Mouse (Mus musculus) hindbrain, embryonic 15.5 days (tissue): ENCODE data around the gene Gon7. TPM values are rescaled to one million over a fixed set of nuclear protein-coding genes. Genes with fewer than 3 reads are reported as not detected.

Experiments used
- ATAC-seq: fragments of 200-750 bp; cut with Nextera tagmentation; 2 replicates; pipeline ENCODE4 v1.8.0; 2017; ENCODE audit warnings: low read depth, moderate number of reproducible peaks, moderate TSS enrichment; ENCODE audit not compliant: low FRiP score
- H3K27ac ChIP-seq: fragments of 300-500 bp; sonication (generic); replicated peaks from 2 replicates; pipeline ENCODE4 v1.5.1; 2015; ENCODE audit warnings: mild to moderate bottlenecking, inconsistent platforms
- H3K27me3 ChIP-seq: fragments of 300-500 bp; sonication (generic); 2 replicates; pipeline ENCODE4 v1.6.1; 2015; ENCODE audit warnings: control low read depth, inconsistent platforms
- H3K36me3 ChIP-seq: fragments of 300-500 bp; sonication (generic); 2 replicates; pipeline ENCODE4 v1.6.1; 2015; ENCODE audit warnings: control low read depth, inconsistent platforms
- H3K4me1 ChIP-seq: fragments of 300-500 bp; sonication (generic); replicated peaks from 2 replicates; pipeline ENCODE4 v1.6.1; 2015; ENCODE audit warnings: control low read depth, inconsistent platforms
- H3K4me2 ChIP-seq: fragments of 300-500 bp; sonication (generic); 2 replicates; pipeline ENCODE4 v1.6.1; 2015; ENCODE audit warnings: moderate library complexity, mild to moderate bottlenecking, inconsistent platforms
- H3K4me3 ChIP-seq: fragments of 300-500 bp; sonication (generic); 2 replicates; pipeline ENCODE4 v1.5.1; 2015; ENCODE audit warnings: mild to moderate bottlenecking, inconsistent platforms
- H3K9ac ChIP-seq: fragments of 300-500 bp; sonication (generic); 2 replicates; pipeline ENCODE4 v1.6.1; 2015; ENCODE audit warnings: inconsistent platforms
- H3K9me3 ChIP-seq: fragments of 300-500 bp; sonication (generic); 2 replicates; pipeline ENCODE4 v1.6.1; 2016; ENCODE audit warnings: control low read depth, inconsistent platforms
- WGBS: fragments of 180-500 bp; shearing (Covaris S2); methylation state at CpG from one replicate; pipeline ENCODE4 v1.1.7; 2015; 5-methylcytosine and 5-hydroxymethylcytosine counted together
- polyA plus RNA-seq: library from polyadenylated mRNA; unstranded; fragments of >200 nt; fragmentation: Nextera tagmentation; extraction: Ambion mirVana; gene quantifications from 2 replicates; pipeline ENCODE4 v1.2.1, GENCODE M21; 2015

Gene Gon7
- polyA plus RNA-seq, 1 experiment from 2014 or later = 42.8 TPM

DNA sequence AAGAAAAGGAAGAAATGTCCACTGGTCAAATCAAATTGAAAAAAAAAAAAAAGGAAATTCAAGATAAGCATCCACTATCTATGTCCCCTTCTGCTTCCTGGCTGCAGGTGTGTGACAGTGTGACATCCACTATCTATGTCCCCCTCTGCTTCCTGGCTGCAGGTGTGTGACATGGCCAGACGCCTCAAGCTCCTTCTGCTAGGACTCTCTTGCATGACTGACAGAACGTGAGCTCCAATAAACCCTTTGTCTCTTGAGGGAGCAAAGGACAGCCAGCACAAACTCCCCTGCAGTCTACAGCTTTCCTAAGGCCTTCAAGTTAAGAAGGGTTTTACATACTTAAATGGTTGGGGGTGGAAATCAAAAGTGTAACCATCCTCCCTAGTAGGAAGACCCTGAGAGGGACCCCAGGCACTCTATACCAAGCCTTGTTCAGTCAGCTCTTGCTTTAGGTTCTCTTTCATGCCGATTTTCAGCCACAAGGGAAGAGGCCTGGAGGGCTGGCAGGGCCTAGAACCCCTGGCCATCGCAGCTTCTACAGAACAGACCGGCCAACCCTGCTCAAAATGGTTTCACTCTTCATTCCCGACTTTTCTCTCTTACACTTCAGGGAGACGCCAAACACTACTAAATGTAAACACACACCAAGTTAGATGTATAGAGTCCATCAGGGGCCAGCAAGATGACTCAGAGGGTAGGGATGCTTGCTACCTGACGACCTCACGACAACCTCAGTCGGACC, 42.8 kb downstream of the Gon7 start:
- H3K9ac ChIP-seq = no peak overlapping the region
- H3K36me3 ChIP-seq = no peaks in the 10 kb centered on the region
- no peaks in the 10 kb centered on the region for H3K27me3 ChIP-seq
- no peak overlapping the region for H3K4me2 ChIP-seq
- no peaks in the 10 kb centered on the region for H3K9me3 ChIP-seq
- WGBS = 82% methylated on average over 10 of the region's 10 CpGs
- no peak for ATAC-seq
- H3K4me3 ChIP-seq = no peak overlapping the region
- no peaks in the 10 kb centered on the region; the same call in 1 of the 2 replicates for H3K4me1 ChIP-seq
- no peak overlapping the region for H3K27ac ChIP-seq

DNA sequence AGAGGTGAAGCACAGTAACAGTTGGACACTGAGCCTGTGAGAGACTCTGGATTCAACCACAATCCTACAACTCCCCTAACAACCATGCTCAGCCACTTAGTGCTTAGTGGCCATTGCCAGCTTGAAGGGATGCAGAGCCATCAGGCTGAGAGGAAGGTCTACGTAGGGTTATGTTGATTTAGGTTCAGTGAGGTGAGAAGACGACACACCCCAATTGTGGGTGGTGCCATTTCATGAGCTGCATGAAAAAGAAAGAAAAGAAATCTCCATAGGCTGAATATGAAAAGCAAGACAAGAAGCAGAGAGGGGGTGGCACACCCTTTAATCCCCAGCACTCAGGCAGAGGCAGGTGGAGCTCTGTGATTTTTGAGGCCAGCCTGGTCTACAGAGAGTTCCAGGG, 43.5 kb downstream of the Gon7 start:
- H3K9me3 ChIP-seq = no peaks in the 10 kb centered on the region
- no peak for ATAC-seq
- H3K27me3 ChIP-seq = no peaks in the 10 kb centered on the region
- H3K4me3 ChIP-seq = no peak overlapping the region
- no peak overlapping the region for H3K9ac ChIP-seq
- no peak overlapping the region for H3K4me2 ChIP-seq
- 58% methylated on average over 2 of the region's 2 CpGs for WGBS
- H3K27ac ChIP-seq = no peak overlapping the region
- H3K36me3 ChIP-seq = no peaks in the 10 kb centered on the region
- H3K4me1 ChIP-seq = no peaks in the 10 kb centered on the region

DNA sequence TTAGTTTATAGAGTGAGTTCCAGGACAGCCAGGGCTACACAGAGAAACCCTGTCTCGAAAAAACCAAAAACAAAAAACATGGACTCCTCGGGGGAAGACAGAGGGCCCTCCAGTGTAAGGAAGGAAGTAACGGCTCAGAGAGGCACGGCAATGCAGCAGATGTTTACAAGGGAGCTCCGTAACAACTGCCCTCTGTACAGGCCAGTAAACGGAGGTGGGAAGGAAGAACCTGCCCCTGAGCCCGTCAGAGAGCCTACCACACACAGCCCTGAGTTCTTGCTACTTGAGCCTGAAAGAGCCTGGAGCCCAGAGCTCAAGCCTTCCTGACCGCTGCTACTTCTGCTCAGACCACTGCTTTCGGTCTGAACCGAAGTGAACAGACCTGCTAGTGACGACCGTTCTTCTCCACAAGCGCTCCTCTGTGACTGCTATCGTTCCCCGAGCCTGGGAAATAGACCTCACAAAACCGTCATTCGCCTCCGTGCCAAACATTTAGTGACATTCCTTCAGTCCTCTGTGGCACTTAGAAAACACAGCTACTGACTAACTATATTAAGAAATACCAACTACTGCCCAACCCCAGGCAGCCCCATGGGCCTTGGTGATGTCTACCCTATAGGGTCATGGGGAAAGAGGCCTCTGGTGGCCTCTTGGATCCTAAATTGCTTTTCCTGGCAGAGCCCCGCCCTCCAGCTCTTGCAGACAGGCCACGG, 44.3 kb downstream of the Gon7 start:
- no peak for ATAC-seq
- no peaks in the 10 kb centered on the region for H3K36me3 ChIP-seq
- WGBS = 84% methylated on average over 20 of the region's 20 CpGs

GRCm38 (mm10) chr12:102710851-102711375, 46.7 kb downstream of the Gon7 start:
- Histone ChIP-seq H3K27me3 (no peaks in the 10 kb centered on the region), H3K36me3 (no peaks in the 10 kb centered on the region), H3K4me1 (peaks cover 1% of the 10 kb centered on the region; the same call in 1 of the 2 replicates), H3K4me2 (no peak overlapping the region), H3K9me3 (no peaks in the 10 kb centered on the region), H3K4me3 (no peak overlapping the region), H3K27ac (no peak overlapping the region), H3K9ac (no peak overlapping the region)
- 63% methylated on average over 4 of the region's 4 CpGs for WGBS
- no peak for ATAC-seq

More for the DNA sequence above, 44.3 kb downstream of the Gon7 start:
- Histone ChIP-seq H3K4me1 (no peaks in the 10 kb centered on the region), H3K9ac (no peak overlapping the region), H3K9me3 (no peaks in the 10 kb centered on the region), H3K4me2 (no peak overlapping the region), H3K27me3 (no peaks in the 10 kb centered on the region), H3K27ac (no peak overlapping the region), H3K4me3 (no peak overlapping the region)

DNA sequence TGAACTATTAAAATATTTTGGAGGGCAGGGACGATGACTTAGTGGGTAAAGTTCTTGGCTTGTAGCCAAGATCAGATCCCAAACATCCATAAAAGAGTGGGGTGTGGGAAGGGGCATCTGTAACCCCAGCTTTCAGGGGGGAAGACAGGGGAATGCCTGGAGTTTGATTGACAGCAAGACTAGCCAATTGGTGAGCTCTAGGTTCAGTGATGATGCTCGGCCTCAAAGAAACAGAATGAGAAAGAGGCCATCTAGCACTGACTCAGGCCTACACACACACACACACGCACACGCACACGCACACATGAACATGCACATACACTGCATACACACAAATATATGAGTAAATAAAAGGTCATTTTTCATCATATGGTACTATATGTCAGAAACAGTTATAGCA, 47.7 kb downstream of the Gon7 start:
- no peak for ATAC-seq
- Histone ChIP-seq H3K9me3 (no peaks in the 10 kb centered on the region), H3K4me3 (no peak overlapping the region), H3K4me1 (peaks cover 8% of the 10 kb centered on the region), H3K27ac (no peak overlapping the region), H3K9ac (no peak overlapping the region), H3K4me2 (no peak overlapping the region), H3K27me3 (no peaks in the 10 kb centered on the region), H3K36me3 (no peaks in the 10 kb centered on the region)
- 85% methylated on average over 5 of the region's 5 CpGs for WGBS

DNA sequence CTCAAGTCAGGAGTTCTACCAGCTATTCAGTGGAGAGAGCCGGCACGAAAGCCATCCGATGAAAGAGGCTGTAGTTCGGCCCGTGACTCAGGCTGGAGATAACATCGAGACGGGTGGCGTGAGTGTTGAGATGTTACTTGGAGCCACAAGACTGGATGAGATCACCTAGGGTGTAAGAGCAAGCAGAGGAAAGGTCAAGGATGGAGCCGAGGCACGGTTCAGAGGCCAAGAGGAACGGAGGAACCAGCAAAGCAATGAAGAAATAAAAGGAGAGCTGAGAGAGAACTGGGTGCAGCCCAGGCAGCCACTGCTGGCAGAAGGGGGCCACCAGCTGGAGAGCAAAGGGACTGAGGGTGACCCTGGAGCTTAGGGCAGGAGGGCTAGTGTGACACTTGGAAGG, 49.4 kb downstream of the Gon7 start:
- Histone ChIP-seq H3K4me3 (no peak overlapping the region), H3K27me3 (no peaks in the 10 kb centered on the region), H3K9me3 (no peaks in the 10 kb centered on the region), H3K27ac (no peak overlapping the region), H3K9ac (no peak overlapping the region), H3K4me1 (peaks cover 20% of the 10 kb centered on the region), H3K36me3 (no peaks in the 10 kb centered on the region), H3K4me2 (no peak overlapping the region)
- WGBS = 77% methylated on average over 11 of the region's 11 CpGs
- no peak for ATAC-seq

GRCm38 (mm10) chr12:102706833-102707463, 50.7 kb downstream of the Gon7 start:
- no peak overlapping the region for H3K4me3 ChIP-seq
- H3K27ac ChIP-seq = no peak overlapping the region
- no peak for ATAC-seq
- H3K9me3 ChIP-seq = no peaks in the 10 kb centered on the region
- 95% methylated on average over 10 of the region's 10 CpGs for WGBS
- H3K36me3 ChIP-seq = no peaks in the 10 kb centered on the region
- no peak overlapping the region for H3K9ac ChIP-seq
- no peaks in the 10 kb centered on the region for H3K27me3 ChIP-seq
- H3K4me2 ChIP-seq = no peak overlapping the region
- peaks cover 32% of the 10 kb centered on the region for H3K4me1 ChIP-seq

- Histone ChIP-seq H3K27ac (peak overlapping the region; percentile 93; the same call in 1 of the 2 replicates), H3K4me1 (peaks cover 38% of the 10 kb centered on the region), H3K4me2 (peak overlapping the region; percentile 90), H3K9me3 (no peaks in the 10 kb centered on the region), H3K27me3 (no peaks in the 10 kb centered on the region), H3K4me3 (peak overlapping the region; percentile 90; the same call in 1 of the 2 replicates), H3K9ac (no peak overlapping the region), H3K36me3 (no peaks in the 10 kb centered on the region)
- no peak for ATAC-seq
- 73% methylated on average over 6 of the region's 6 CpGs for WGBS
Measured at GRCm38 (mm10) chr12:102705906-102706640, 51.5 kb downstream of the Gon7 start.

DNA sequence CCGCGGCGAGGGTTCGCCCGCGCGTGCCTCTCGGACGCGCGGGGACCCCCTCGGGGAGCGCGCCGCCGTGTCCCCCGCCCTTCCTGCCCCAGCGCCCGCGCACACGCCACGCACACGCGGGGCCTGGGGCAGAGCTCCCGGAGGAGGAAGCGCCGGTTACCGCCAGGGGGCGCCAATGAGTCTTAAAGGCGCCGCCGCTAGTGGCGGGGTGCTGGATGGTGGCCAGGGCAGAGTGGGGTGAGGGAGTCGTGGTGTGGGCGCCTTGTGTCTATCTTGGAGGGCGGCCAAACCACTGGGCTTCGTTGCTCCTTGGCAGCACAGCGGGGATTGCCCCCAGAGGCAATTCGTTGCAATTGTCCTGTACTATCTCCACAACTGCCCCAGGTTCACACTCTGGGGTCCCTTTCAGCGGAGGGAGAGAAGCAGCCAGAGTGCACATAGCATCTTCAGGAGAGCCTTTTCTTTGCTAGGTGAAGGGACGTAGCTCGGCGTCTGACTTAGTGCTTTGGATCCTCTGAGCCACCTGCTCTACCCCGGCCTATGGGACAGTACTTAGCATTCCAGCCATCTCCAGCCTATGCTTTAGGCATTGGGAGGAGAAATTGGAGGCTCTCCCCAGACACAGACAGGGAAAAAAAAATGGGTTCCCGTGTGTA, 52.3 kb downstream of the Gon7 start:
- Histone ChIP-seq H3K9ac (peak overlapping the region; percentile 86), H3K27ac (peak overlapping the region; percentile 93), H3K9me3 (no peaks in the 10 kb centered on the region), H3K27me3 (no peaks in the 10 kb centered on the region), H3K36me3 (no peaks in the 10 kb centered on the region), H3K4me2 (peak overlapping the region; percentile 90), H3K4me1 (peaks cover 45% of the 10 kb centered on the region), H3K4me3 (peak overlapping the region; percentile 90)
- WGBS = 1% methylated on average over 45 of the region's 45 CpGs
- peak; percentile 81 for ATAC-seq

DNA sequence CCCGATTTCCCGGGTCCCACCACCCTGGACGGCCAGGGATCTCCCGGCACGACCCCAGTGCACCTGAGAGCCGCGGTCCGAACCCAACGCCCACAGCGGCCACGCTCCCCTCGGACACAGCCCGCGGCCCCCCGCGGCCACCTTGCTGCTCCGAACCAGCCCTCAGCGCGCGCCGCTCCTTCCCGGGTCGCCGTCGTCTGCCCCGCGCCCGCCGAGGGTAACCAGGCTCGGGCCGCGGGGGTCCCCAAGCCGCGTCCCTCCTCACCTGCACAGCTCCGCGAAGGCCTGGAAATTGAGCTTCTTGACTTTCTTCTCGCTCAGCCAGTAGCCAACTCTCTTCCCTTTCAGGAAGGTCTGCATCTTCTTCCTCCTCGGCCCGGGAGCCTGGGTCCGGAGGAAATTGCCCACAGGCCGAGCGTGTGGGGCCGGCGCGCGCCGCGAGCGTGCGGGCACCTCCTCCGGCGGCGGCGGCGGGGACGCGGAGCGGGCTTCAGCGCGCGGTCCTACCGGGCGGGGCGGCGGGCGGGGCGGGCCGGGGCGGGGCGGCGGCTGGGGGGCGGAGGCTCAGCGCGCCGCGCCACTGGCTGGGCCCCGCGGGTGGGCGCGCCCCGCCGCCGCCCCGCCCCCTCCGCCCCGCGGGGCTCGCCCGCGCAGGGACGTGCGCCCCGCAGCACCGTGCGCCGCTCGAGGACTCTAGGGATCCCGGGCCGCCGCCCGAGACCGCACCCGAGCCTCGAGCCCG, 53.0 kb downstream of the Gon7 start, which contains the start of gene Itpk1:
Itpk1 (minus strand) TSS at position 474 of the 742 bp plus-strand sequence.
- Histone ChIP-seq H3K4me3 (peak within 1 kb of the TSS; percentile 90), H3K27ac (peak within 1 kb of the TSS; percentile 93), H3K9ac (peak within 1 kb of the TSS; percentile 86), H3K36me3 (no peaks in the 10 kb centered on the region), H3K9me3 (no peaks in the 10 kb centered on the region), H3K27me3 (no peaks in the 10 kb centered on the region), H3K4me1 (peaks cover 52% of the 10 kb centered on the region), H3K4me2 (peak within 1 kb of the TSS; percentile 90)
- ATAC-seq = peak; percentile 88
- under 1% methylated on average over 62 of the region's 105 CpGs for WGBS
